Mouse (Mus musculus): ENCODE data around the gene Fgf18. TPM values are rescaled to one million over a fixed set of nuclear protein-coding genes. Genes with fewer than 3 reads are reported as not detected.
A peak's percentile ranks its signal among the peaks of the same experiment; 100 is the strongest.

The Fgf18 gene
- polyA plus RNA-seq, 1 experiment from 2014 or later, result 0.76 TPM

DNA sequence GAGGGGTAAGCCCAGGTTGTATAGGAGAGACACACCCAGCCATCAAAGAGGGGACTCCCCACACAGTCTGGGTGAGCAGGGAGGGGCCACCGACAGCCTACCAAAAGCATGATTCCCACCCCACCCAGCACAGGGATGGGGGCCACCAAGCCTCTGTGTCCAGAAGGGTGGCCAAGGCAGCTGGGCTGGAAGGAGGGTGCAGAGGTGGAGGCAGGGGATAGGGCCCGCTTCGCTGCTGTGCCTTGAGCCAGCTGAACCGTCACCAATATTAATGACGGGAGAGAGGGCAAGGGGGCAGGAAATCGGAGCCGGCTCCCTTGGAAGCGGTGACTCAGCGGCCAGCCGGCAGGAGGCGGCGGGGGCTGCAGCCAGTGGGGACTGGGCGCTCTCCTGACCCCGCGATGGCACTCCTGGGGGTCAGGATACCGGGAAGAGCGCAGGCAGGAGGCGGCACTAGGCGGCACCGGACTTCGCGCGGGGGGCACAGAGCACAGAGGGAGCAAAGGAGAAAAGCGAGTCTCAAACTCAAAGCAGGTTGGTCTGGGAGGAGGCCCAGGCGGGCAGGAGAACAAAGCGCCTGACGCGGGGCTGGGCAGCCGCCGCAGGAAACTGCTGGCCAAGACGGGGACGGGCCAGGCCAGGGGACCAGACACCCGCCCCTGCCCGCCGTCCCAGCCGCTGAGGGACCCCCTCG is 24.5 kb downstream of the Fgf18 start:
- peaks cover 5% of the 10 kb centered on the region; the same call in 1 of the 2 replicates for H3K4me1 ChIP-seq (replicated peaks; ENCODE audit: insufficient read depth, low read length)
- ATAC-seq (replicated peaks; ENCODE audit: low FRiP score, low read depth), result peak; percentile 90
- WGBS, result 2% methylated on average over 37 of the region's 37 CpGs
- peak overlapping the region; percentile 51 for H3K9ac ChIP-seq (ENCODE audit: low read depth, low read length)
- peak overlapping the region; percentile 63 for H3K4me2 ChIP-seq (ENCODE audit: low read length)
- peak; percentile 84 for DNase-seq (ENCODE audit: low spot score)
- H3K9me3 ChIP-seq (replicated peaks; ENCODE audit: low read length), result no peaks in the 10 kb centered on the region
- no peaks in the 10 kb centered on the region for H3K27me3 ChIP-seq (ENCODE audit: insufficient read depth, low read length)
- H3K36me3 ChIP-seq (ENCODE audit: insufficient read depth, low read length), result no peaks in the 10 kb centered on the region
- 0 out of 2 replicates have a peak overlapping the region, but pooled peaks have one; percentile 15 for H3K27ac ChIP-seq
- H3K4me3 ChIP-seq (replicated peaks; ENCODE audit: low read depth, low read length), result peak overlapping the region; percentile 13
- peak; percentile 45 for TF ChIP-seq CTCF (IDR thresholded peaks at IDR 0.05; ENCODE audit: low read depth)

DNA sequence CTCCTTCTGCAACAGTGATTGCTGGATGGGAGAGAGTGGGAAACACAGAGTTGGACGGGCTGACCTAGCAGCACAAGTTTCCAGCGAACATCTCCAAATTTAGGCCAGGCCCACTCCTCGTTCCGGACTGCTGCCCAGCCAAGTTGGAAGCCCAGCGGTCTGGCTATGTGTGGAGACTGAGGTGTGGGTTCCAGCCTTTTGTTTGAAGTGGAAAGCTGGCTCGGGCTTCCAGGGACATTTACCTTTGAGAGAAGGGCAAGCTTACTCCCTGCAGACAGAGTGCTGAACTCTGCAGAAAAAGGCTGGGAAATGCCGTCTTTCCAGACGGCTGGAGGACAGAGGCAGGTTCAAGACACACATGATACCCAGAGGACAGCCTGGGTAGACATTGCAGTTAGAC is 27.6 kb downstream of the Fgf18 start:
- Histone ChIP-seq H3K9ac (ENCODE audit: low read depth, low read length) (no peak overlapping the region), H3K36me3 (ENCODE audit: insufficient read depth, low read length) (no peaks in the 10 kb centered on the region), H3K27ac (no peak overlapping the region), H3K9me3 (replicated peaks; ENCODE audit: low read length) (no peaks in the 10 kb centered on the region), H3K4me1 (replicated peaks; ENCODE audit: insufficient read depth, low read length) (peaks cover 5% of the 10 kb centered on the region; the same call in 1 of the 2 replicates), H3K4me2 (ENCODE audit: low read length) (no peak overlapping the region), H3K27me3 (ENCODE audit: insufficient read depth, low read length) (no peaks in the 10 kb centered on the region), H3K4me3 (replicated peaks; ENCODE audit: low read depth, low read length) (no peak overlapping the region)
- ATAC-seq (replicated peaks; ENCODE audit: low FRiP score, low read depth) (no peak), DNase-seq (ENCODE audit: low spot score) (no peak)
- 56% methylated on average over 8 of the region's 8 CpGs for WGBS
- no peak for TF ChIP-seq CTCF (IDR thresholded peaks at IDR 0.05; ENCODE audit: low read depth)

DNA sequence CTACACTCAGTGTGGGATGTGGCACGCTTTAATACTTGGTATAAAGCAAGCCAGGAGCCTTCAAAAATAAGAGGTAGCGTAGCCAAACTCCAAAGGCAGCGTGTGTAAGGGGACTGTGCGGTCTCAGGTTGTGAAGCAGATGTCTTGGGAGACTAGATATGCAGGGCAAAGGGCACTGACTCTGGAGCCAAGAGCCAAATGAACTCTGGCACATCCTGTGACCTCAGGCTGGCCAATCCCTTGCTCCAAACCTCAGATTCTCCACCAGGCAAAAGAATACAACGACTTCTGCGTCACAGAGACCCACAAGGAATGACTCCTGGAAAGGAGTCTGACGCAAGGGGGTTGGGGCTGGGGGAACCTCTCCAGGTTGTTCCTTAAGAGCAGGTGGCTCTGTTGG is 28.1 kb downstream of the Fgf18 start:
- no peak overlapping the region for H3K9ac ChIP-seq (ENCODE audit: low read depth, low read length)
- H3K9me3 ChIP-seq (replicated peaks; ENCODE audit: low read length), result no peaks in the 10 kb centered on the region
- peaks cover 5% of the 10 kb centered on the region; the same call in 1 of the 2 replicates for H3K4me1 ChIP-seq (replicated peaks; ENCODE audit: insufficient read depth, low read length)
- H3K4me2 ChIP-seq (ENCODE audit: low read length), result no peak overlapping the region
- no peak for TF ChIP-seq CTCF (IDR thresholded peaks at IDR 0.05; ENCODE audit: low read depth)
- DNase-seq (ENCODE audit: low spot score) (no peak), ATAC-seq (replicated peaks; ENCODE audit: low FRiP score, low read depth) (no peak)
- H3K27ac ChIP-seq, result no peak overlapping the region
- no peaks in the 10 kb centered on the region for H3K36me3 ChIP-seq (ENCODE audit: insufficient read depth, low read length)
- no peak overlapping the region for H3K4me3 ChIP-seq (replicated peaks; ENCODE audit: low read depth, low read length)
- WGBS, result 73% methylated on average over 7 of the region's 7 CpGs
- H3K27me3 ChIP-seq (ENCODE audit: insufficient read depth, low read length), result no peaks in the 10 kb centered on the region

DNA sequence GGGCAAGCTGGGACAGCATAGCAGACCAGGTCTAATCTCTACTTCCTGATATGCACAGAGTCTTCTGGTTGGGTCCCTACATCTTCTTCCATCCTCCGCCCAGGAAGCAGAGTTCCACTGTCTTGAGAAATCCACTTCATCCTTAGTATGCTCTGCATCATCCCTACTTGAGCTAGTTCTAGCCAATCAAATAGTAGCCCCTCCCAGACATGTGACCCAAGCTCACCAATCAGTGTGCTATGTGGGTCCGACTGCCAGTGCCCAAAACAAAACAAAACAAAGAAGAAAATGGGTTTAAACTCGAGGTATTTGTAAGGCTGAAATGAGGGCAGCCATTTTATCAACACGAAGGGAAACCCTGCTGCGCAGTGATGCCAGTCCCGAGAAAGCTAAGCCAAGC is 28.7 kb downstream of the Fgf18 start:
- peaks cover 5% of the 10 kb centered on the region; the same call in 1 of the 2 replicates for H3K4me1 ChIP-seq (replicated peaks; ENCODE audit: insufficient read depth, low read length)
- no peak for DNase-seq (ENCODE audit: low spot score)
- no peak overlapping the region for H3K27ac ChIP-seq
- no peaks in the 10 kb centered on the region for H3K36me3 ChIP-seq (ENCODE audit: insufficient read depth, low read length)
- no peaks in the 10 kb centered on the region for H3K27me3 ChIP-seq (ENCODE audit: insufficient read depth, low read length)
- no peak for TF ChIP-seq CTCF (IDR thresholded peaks at IDR 0.05; ENCODE audit: low read depth)
- no peak for ATAC-seq (replicated peaks; ENCODE audit: low FRiP score, low read depth)
- no peaks in the 10 kb centered on the region for H3K9me3 ChIP-seq (replicated peaks; ENCODE audit: low read length)
- H3K4me2 ChIP-seq (ENCODE audit: low read length), result no peak overlapping the region
- 71% methylated on average over 6 of the region's 6 CpGs for WGBS
- no peak overlapping the region for H3K9ac ChIP-seq (ENCODE audit: low read depth, low read length)
- H3K4me3 ChIP-seq (replicated peaks; ENCODE audit: low read depth, low read length), result no peak overlapping the region

DNA sequence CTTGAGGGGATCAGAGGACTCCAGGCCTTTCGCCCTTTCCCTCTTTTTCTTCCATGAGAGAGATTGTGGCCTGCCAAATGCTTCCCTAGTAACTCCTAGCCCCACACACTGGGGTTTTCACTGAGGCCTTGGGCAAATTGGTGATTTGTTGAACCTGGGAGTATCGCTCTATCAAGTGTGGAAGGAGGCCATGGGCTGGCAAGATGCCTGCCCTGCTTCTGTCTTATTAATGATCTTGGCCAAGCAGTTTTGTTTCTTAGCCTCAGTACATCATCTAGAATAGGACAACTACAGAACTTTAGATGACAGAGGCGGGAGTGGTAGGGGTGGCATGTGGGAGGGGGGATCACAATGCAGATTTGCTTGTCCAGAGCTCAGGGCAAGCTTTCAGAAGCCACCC is 31.4 kb downstream of the Fgf18 start:
- Histone ChIP-seq H3K9me3 (replicated peaks; ENCODE audit: low read length) (no peaks in the 10 kb centered on the region), H3K9ac (ENCODE audit: low read depth, low read length) (no peak overlapping the region), H3K27ac (no peak overlapping the region), H3K36me3 (ENCODE audit: insufficient read depth, low read length) (no peaks in the 10 kb centered on the region), H3K4me3 (replicated peaks; ENCODE audit: low read depth, low read length) (no peak overlapping the region), H3K4me2 (ENCODE audit: low read length) (no peak overlapping the region), H3K27me3 (ENCODE audit: insufficient read depth, low read length) (no peaks in the 10 kb centered on the region), H3K4me1 (replicated peaks; ENCODE audit: insufficient read depth, low read length) (no peaks in the 10 kb centered on the region)
- ATAC-seq (replicated peaks; ENCODE audit: low FRiP score, low read depth), result no peak
- 74% methylated on average over 3 of the region's 3 CpGs for WGBS
- no peak for TF ChIP-seq CTCF (IDR thresholded peaks at IDR 0.05; ENCODE audit: low read depth)
- DNase-seq (ENCODE audit: low spot score), result no peak

DNA sequence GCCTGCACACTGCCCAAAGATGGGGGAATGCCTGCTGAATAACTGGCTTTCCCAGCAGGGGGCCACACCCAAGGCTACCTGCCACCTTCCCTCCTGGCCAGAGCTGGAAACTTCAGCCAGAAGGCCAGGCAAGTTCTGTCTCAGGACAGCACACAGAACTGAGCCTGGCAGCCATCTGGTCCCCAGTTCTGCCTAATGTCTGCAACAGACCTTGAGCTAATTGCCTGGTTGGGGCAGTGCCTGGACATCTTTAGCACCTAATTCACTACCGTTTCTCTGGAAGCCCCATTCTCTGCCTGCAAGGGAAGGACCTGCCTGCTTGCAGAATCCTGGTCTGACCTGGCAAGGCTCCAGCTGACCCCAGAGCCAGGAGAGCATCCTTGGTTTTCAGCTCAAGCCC is 34.8 kb downstream of the Fgf18 start:
- H3K4me1 ChIP-seq (replicated peaks; ENCODE audit: insufficient read depth, low read length), result no peaks in the 10 kb centered on the region
- no peak overlapping the region for H3K27ac ChIP-seq
- no peaks in the 10 kb centered on the region for H3K27me3 ChIP-seq (ENCODE audit: insufficient read depth, low read length)
- ATAC-seq (replicated peaks; ENCODE audit: low FRiP score, low read depth) (no peak), DNase-seq (ENCODE audit: low spot score) (no peak)
- no peak overlapping the region for H3K4me2 ChIP-seq (ENCODE audit: low read length)
- no peaks in the 10 kb centered on the region for H3K9me3 ChIP-seq (replicated peaks; ENCODE audit: low read length)
- no peaks in the 10 kb centered on the region for H3K36me3 ChIP-seq (ENCODE audit: insufficient read depth, low read length)
- H3K9ac ChIP-seq (ENCODE audit: low read depth, low read length), result no peak overlapping the region
- WGBS, result 4% methylated on average over 1 of the region's 1 CpGs
- H3K4me3 ChIP-seq (replicated peaks; ENCODE audit: low read depth, low read length), result no peak overlapping the region
- TF ChIP-seq CTCF (IDR thresholded peaks at IDR 0.05; ENCODE audit: low read depth), result no peak

DNA sequence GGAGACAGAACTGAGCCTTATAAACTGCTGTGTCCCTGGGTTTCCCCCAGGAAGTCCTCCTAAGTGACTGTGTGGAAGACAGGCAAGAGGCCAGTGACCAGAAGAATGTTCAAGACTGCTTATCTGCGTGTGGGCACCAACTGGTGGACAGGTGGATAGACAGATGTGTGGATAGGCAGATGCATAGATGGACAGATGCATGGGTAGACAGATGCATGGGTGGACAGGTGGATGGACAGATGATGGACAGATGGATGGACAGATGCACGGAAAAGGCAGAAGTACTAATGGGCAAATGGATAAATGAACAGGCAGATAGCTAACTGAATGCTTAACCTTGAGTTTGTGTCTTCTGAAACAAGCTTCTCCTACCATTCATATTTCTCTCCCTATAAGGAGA is 37.1 kb downstream of the Fgf18 start:
- Histone ChIP-seq H3K27me3 (ENCODE audit: insufficient read depth, low read length) (no peaks in the 10 kb centered on the region), H3K27ac (no peak overlapping the region), H3K36me3 (ENCODE audit: insufficient read depth, low read length) (no peaks in the 10 kb centered on the region), H3K9ac (ENCODE audit: low read depth, low read length) (no peak overlapping the region), H3K9me3 (replicated peaks; ENCODE audit: low read length) (no peaks in the 10 kb centered on the region), H3K4me1 (replicated peaks; ENCODE audit: insufficient read depth, low read length) (no peaks in the 10 kb centered on the region), H3K4me3 (replicated peaks; ENCODE audit: low read depth, low read length) (no peak overlapping the region), H3K4me2 (ENCODE audit: low read length) (no peak overlapping the region)
- no peak for TF ChIP-seq CTCF (IDR thresholded peaks at IDR 0.05; ENCODE audit: low read depth)
- 80% methylated on average over 2 of the region's 2 CpGs for WGBS
- DNase-seq (ENCODE audit: low spot score), result no peak
- ATAC-seq (replicated peaks; ENCODE audit: low FRiP score, low read depth), result no peak
